Comparison of ENCODE assay signal across 16 mouse cellular contexts in the genomic region with DNA sequence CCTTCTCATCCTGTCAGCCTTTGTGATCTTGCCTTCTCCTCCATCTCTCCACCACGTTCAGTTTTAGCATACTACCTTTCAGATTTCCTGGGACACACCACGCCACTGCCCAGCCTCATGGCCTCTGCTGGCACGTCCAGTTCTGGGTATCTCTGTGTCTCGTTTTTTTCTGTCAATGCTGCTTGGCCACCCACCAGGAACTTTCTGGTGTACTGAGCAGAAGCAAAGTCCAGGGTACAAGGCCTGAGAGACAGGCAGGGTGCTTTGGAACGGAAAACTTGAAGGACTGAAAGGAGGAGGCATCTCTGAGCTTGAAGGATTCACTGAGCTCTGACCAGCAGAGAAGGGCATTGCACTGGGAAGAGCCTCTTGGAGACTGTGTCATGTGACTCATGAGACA. TPM values are rescaled to one million over a fixed set of nuclear protein-coding genes. Genes with fewer than 3 reads are reported as not detected.
"Had no signal": no experiment of that assay in that cellular context is flagged by ENCODE, and none has a peak within 500 bp of the region (broad histone marks: within the 10 kb centered on the region; RNA-seq: fewer than 3 reads in every experiment).

No protein-coding gene starts in this region.

- H3K36me3 ChIP-seq: limb, embryonic 13.5 days; midbrain, embryonic 12.5 days; neural tube, embryonic 13.5 days had no signal

- DNase-seq: left cerebral cortex, postnatal 4 days; lung, adult 18-20 months; retina, postnatal 1 day; right cerebral cortex, postnatal 4 days; spleen, adult 18-20 months; thymus, adult 18-20 months; thymus, postnatal 14 days had no signal

- H3K4me3 ChIP-seq: layer of hippocampus, adult 2 months; limb, embryonic 13.5 days; midbrain, embryonic 12.5 days; neural tube, embryonic 13.5 days had no signal

- H3K9me3 ChIP-seq: limb, embryonic 13.5 days; midbrain, embryonic 12.5 days; neural tube, embryonic 13.5 days had no signal

- H3K27ac ChIP-seq: layer of hippocampus, adult 2 months; limb, embryonic 13.5 days; liver, embryonic 14.5 days; midbrain, embryonic 12.5 days; neural tube, embryonic 13.5 days had no signal

- ATAC-seq: intestine, postnatal 0 days; midbrain, embryonic 16.5 days had no signal

- H3K4me2 ChIP-seq: limb, embryonic 13.5 days; midbrain, embryonic 12.5 days; neural tube, embryonic 13.5 days had no signal

- H3K27me3 ChIP-seq: limb, embryonic 13.5 days; midbrain, embryonic 12.5 days; neural tube, embryonic 13.5 days had no signal

- H3K9ac ChIP-seq: limb, embryonic 13.5 days; liver, embryonic 14.5 days; midbrain, embryonic 12.5 days; neural tube, embryonic 13.5 days had no signal

RNA-seq across cellular contexts. Expression of a gene that starts 25.1 kb away (rescaled TPM):
- total RNA-seq: liver, adult 2 months; megakaryocyte-erythroid progenitor cell, adult 5-6 weeks had no signal
- polyA plus RNA-seq: liver, adult 2 months had no signal
